Mouse (Mus musculus) liver, postnatal 0 days (tissue): ENCODE results near the gene Atp2a2.

Source experiments
- CTCF ChIP-seq: sonication (generic); IDR thresholded peaks from 2 replicates; pipeline ENCODE4 v1.5.1; 2016; ENCODE audit warnings: antibody characterized with exemption, low read depth
- EP300 ChIP-seq: IDR thresholded peaks from 2 replicates; pipeline ENCODE4 v1.6.1; 2016; ENCODE audit warnings: antibody characterized with exemption, low read depth, mild to moderate bottlenecking

DNA sequence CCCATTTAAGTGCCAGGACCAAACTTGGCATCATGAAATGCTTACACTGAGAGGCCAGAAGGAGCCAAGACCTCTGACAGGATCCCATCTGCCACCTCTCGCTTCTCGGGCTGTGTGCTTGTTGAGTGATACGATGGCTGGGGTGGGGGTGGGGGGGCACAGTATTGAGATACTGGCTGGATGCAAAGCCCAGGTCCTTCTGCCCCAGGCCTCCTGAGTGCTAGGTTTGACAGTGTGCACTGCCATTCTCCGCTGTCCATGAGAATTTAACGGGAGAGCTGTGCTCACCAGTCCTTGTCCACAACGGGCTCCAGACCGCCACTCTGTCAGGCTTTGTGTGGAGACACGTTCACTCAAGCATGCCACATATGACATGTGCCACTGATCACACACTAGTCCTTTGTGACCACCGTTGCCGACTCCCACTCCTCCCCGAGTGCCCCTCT, 6.9 kb upstream of the Atp2a2 start:
- TF ChIP-seq CTCF (no peak), EP300 (no peak)
